Mouse (Mus musculus) heart, postnatal 0 days (tissue): Measurements from ENCODE around the gene Fermt1. TPM values are rescaled to one million over a fixed set of nuclear protein-coding genes. Genes with fewer than 3 reads are reported as not detected.

Experiments
- ATAC-seq: fragments of 200-750 bp; cut with Nextera tagmentation; 2 replicates; pipeline ENCODE4 v1.8.0; 2017; ENCODE audit warnings: low read depth, moderate number of reproducible peaks, moderate library complexity; ENCODE audit not compliant: insufficient read depth
- DNase-seq: peaks from one replicate; pipeline ENCODE4 v3.0.0-alpha.2; 2016; ENCODE audit warnings: low spot score
- H3K27ac ChIP-seq: fragments of 300-500 bp; sonication (generic); 2 replicates; pipeline ENCODE4 v1.5.1; 2014; ENCODE audit warnings: low read depth, mild to moderate bottlenecking
- H3K27me3 ChIP-seq: fragments of 300-500 bp; sonication (generic); 2 replicates; pipeline ENCODE4 v1.6.1; 2014; ENCODE audit warnings: low read length, mixed read lengths; ENCODE audit not compliant: control insufficient read depth, insufficient read depth
- H3K36me3 ChIP-seq: fragments of 300-500 bp; sonication (generic); replicated peaks from 2 replicates; pipeline ENCODE4 v1.6.1; 2014; ENCODE audit warnings: low read length, mixed read lengths; ENCODE audit not compliant: control insufficient read depth, insufficient read depth
- H3K4me1 ChIP-seq: fragments of 300-500 bp; sonication (generic); 2 replicates; pipeline ENCODE4 v1.6.1; 2014; ENCODE audit warnings: antibody characterized with exemption; ENCODE audit not compliant: control insufficient read depth, insufficient read depth
- H3K4me2 ChIP-seq: fragments of 300-500 bp; sonication (generic); 2 replicates; pipeline ENCODE4 v1.6.1; 2014; ENCODE audit warnings: low read depth, mild to moderate bottlenecking, low read length, moderate library complexity
- H3K4me3 ChIP-seq: fragments of 300-500 bp; sonication (generic); 2 replicates; pipeline ENCODE4 v1.5.1; 2014; ENCODE audit warnings: low read depth, low read length
- H3K9ac ChIP-seq: fragments of 300-500 bp; sonication (generic); replicated peaks from 2 replicates; pipeline ENCODE4 v1.6.1; 2014; ENCODE audit warnings: low read depth, low read length, mixed read lengths
- H3K9me3 ChIP-seq: fragments of 300-500 bp; sonication (generic); replicated peaks from 2 replicates; pipeline ENCODE4 v1.6.1; 2016; ENCODE audit warnings: low read length; ENCODE audit not compliant: control insufficient read depth
- CTCF ChIP-seq: IDR thresholded peaks from 2 replicates; pipeline ENCODE4 v1.5.1; 2016; ENCODE audit warnings: antibody characterized with exemption, control low read depth, low read depth
- EP300 ChIP-seq: IDR thresholded peaks from 2 replicates; pipeline ENCODE4 v1.6.1; 2016; ENCODE audit warnings: antibody characterized with exemption, low read depth
- WGBS: fragments of 180-500 bp; shearing (Covaris S2); extraction: QIAGEN DNeasy Blood & Tissue Kit; methylation state at CpG from one replicate; pipeline ENCODE4 v1.1.7; 2014; 5-methylcytosine and 5-hydroxymethylcytosine counted together
- polyA plus RNA-seq: library from polyadenylated mRNA; unstranded; fragments of >200 nt; fragmentation: Nextera tagmentation; extraction: Ambion mirVana; gene quantifications from 2 replicates; pipeline ENCODE4 v1.2.1, GENCODE M21; 2015
- total RNA-seq: library from RNA; depleted of rRNA; stranded (reverse); fragments of >200 nt; gene quantifications from 2 replicates; pipeline ENCODE4 v1.2.3, GENCODE M21; 2014; ENCODE audit warnings: low replicate concordance; rRNA removed

Fermt1 gene
- total RNA-seq (not detected in 2 replicates), polyA plus RNA-seq (not detected in 2 replicates)

GRCm38 (mm10) chr2:132945326-132946207 is at the start of gene Fermt1:
Fermt1 (minus strand) TSS chr2:132945906.
- Histone ChIP-seq H3K4me1 (0 out of 2 replicates have a peak, but pooled peaks cover 7% of the 10 kb centered on the region), H3K4me2 (peak within 1 kb of the TSS; percentile 57), H3K27ac (no peak within 1 kb of the TSS), H3K27me3 (peaks cover 49% of the 10 kb centered on the region), H3K4me3 (peak within 1 kb of the TSS; percentile 32), H3K36me3 (no peaks in the 10 kb centered on the region), H3K9ac (no peak within 1 kb of the TSS), H3K9me3 (no peaks in the 10 kb centered on the region)
- peak; percentile 36; the same call in 1 of the 2 replicates for ATAC-seq
- WGBS, result 5% methylated on average over 34 of the region's 37 CpGs
- TF ChIP-seq CTCF (no peak), EP300 (no peak)
- no peak for DNase-seq

DNA sequence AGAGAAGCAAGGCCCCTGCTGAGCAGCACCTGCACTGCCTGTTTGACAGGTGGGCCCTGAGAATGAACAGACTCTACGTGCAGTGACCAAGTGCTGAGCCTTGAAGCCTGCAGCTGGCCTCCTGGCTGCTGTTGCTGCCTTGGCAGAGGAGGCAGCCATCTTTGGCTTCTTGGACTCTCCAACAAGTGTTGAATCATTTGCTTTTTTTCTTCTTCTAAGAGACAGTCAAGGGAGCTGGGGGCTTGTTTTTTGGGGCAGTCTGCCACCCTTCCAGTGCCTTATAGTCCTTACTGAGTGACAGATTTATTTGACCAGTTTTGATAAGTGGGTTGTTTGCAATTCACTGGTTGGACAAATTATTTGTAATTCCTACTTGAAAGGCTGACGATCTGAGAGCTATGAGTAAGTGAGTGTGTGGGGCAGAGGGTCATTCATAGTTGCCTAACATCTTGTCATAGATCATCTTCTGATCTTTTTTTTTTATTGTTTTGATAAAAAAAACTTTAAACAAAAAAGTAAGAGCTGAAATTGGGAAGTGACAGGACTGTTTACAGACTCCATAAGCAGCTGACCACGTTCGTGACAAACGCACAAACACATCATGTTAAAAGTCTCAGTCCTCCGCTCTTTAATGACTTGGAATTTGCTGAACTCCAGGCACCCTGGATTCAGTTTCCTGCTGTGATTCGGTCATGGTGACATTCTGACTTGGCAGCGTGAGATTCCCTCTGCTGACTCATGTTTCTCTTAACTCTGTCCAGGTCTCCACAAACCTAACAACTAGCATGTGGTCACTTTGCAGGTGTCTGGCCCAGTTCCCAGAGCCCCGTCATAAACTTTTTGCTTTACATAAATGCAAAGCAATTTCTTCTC is 47.2 kb upstream of the Fermt1 start:
- TF ChIP-seq EP300 (no peak), CTCF (no peak)
- no peaks in the 10 kb centered on the region for H3K27me3 ChIP-seq
- ATAC-seq, result no peak
- H3K4me1 ChIP-seq, result no peaks in the 10 kb centered on the region; the same call in 1 of the 2 replicates
- H3K27ac ChIP-seq, result no peak overlapping the region
- WGBS, result 55% methylated on average over 9 of the region's 9 CpGs
- no peak overlapping the region for H3K9ac ChIP-seq
- H3K4me2 ChIP-seq, result no peak overlapping the region
- H3K4me3 ChIP-seq, result no peak overlapping the region
- H3K9me3 ChIP-seq, result no peaks in the 10 kb centered on the region
- H3K36me3 ChIP-seq, result no peaks in the 10 kb centered on the region
- DNase-seq, result no peak

- WGBS, result 43% methylated on average over 11 of the region's 11 CpGs
- ATAC-seq (peak; percentile 49; the same call in 1 of the 2 replicates), DNase-seq (peak; percentile 6)
- Histone ChIP-seq H3K4me1 (no peaks in the 10 kb centered on the region; the same call in 1 of the 2 replicates), H3K36me3 (no peaks in the 10 kb centered on the region), H3K27ac (no peak overlapping the region), H3K27me3 (no peaks in the 10 kb centered on the region), H3K9me3 (no peaks in the 10 kb centered on the region), H3K4me3 (no peak overlapping the region), H3K9ac (no peak overlapping the region), H3K4me2 (peak overlapping the region; percentile 19)
- TF ChIP-seq EP300 (no peak), CTCF (no peak)
Measured at GRCm38 (mm10) chr2:132989778-132990564, 44.3 kb upstream of the Fermt1 start.

GRCm38 (mm10) chr2:132973346-132973745 is 27.6 kb upstream of the Fermt1 start:
- Histone ChIP-seq H3K27ac (no peak overlapping the region), H3K36me3 (no peaks in the 10 kb centered on the region), H3K9me3 (no peaks in the 10 kb centered on the region), H3K27me3 (no peaks in the 10 kb centered on the region), H3K4me2 (no peak overlapping the region), H3K9ac (no peak overlapping the region), H3K4me3 (no peak overlapping the region), H3K4me1 (no peaks in the 10 kb centered on the region)
- DNase-seq (no peak), ATAC-seq (no peak)
- WGBS, result 81% methylated on average over 2 of the region's 2 CpGs
- TF ChIP-seq CTCF, result no peak

DNA sequence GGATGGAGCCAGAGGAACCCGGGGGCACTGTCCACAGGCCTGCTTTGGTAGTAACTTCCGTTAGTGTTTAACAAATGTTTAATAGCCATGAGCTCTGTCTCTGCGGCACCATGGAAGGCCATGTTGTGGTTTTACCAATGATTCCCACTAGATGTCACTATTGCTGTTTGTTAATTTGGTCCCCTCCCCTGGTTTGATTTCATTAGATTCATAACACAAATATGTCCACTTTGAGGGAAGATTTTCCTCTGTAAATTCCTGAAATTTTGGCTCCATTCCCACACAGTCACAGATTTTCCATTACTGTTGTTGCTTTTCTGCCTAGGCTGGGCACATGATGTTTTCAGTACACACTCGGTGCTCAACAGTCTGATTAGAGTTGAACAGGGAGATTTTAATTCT is 25.1 kb upstream of the Fermt1 start:
- no peaks in the 10 kb centered on the region for H3K27me3 ChIP-seq
- 28% methylated on average over 4 of the region's 4 CpGs for WGBS
- ATAC-seq (no peak), DNase-seq (peak; percentile 50)
- H3K36me3 ChIP-seq, result no peaks in the 10 kb centered on the region
- H3K4me3 ChIP-seq, result no peak overlapping the region
- no peak overlapping the region for H3K4me2 ChIP-seq
- H3K9me3 ChIP-seq, result no peaks in the 10 kb centered on the region
- no peak overlapping the region for H3K9ac ChIP-seq
- H3K4me1 ChIP-seq, result no peaks in the 10 kb centered on the region
- TF ChIP-seq EP300 (no peak), CTCF (peak; percentile 45)
- H3K27ac ChIP-seq, result no peak overlapping the region
